Mouse (Mus musculus): ENCODE measurements around the gene Icam1.

The Icam1 gene

GRCm38 (mm10) chr9:21015571-21016130 lies at the start of gene Icam1:
Icam1 (plus strand) TSS chr9:21015985.
- no peak for DNase-seq (ENCODE audit: low read depth, low spot score)

GRCm38 (mm10) chr9:20966008-20966407 lies 49.8 kb upstream of the Icam1 start:
- no peak for DNase-seq (ENCODE audit: low read depth, low spot score)

- DNase-seq (ENCODE audit: low read depth, low spot score) = no peak
Observed at GRCm38 (mm10) chr9:20966747-20967146, 49.0 kb upstream of the Icam1 start.

- DNase-seq (ENCODE audit: low read depth, low spot score) = peak; percentile 45
Observed at GRCm38 (mm10) chr9:20971751-20972140, 44.0 kb upstream of the Icam1 start.

- peak; percentile 71 for DNase-seq (ENCODE audit: low read depth, low spot score)
Observed at GRCm38 (mm10) chr9:20972141-20972992, 43.4 kb upstream of the Icam1 start.

GRCm38 (mm10) chr9:20973001-20973681 lies 42.6 kb upstream of the Icam1 start:
- no peak for DNase-seq (ENCODE audit: low read depth, low spot score)

GRCm38 (mm10) chr9:20973682-20974075 lies 42.1 kb upstream of the Icam1 start:
- no peak for DNase-seq (ENCODE audit: low read depth, low spot score)

- DNase-seq (ENCODE audit: low read depth, low spot score) = peak; percentile 78
Observed at GRCm38 (mm10) chr9:20975431-20976215, 40.2 kb upstream of the Icam1 start.

- DNase-seq (ENCODE audit: low read depth, low spot score) = peak; percentile 94
Observed at GRCm38 (mm10) chr9:20976216-20976960, 39.4 kb upstream of the Icam1 start, which contains the start of gene S1pr2. S1pr2 (minus strand) TSS chr9:20976781.

- no peak for DNase-seq (ENCODE audit: low read depth, low spot score)
Observed at GRCm38 (mm10) chr9:20976961-20977689, 38.7 kb upstream of the Icam1 start.

- DNase-seq (ENCODE audit: low read depth, low spot score) = no peak
Observed at GRCm38 (mm10) chr9:20978409-20979095, 37.2 kb upstream of the Icam1 start.

- DNase-seq (ENCODE audit: low read depth, low spot score) = no peak
Observed at GRCm38 (mm10) chr9:20979181-20979580, 36.6 kb upstream of the Icam1 start.

GRCm38 (mm10) chr9:20979769-20980168 lies 36.0 kb upstream of the Icam1 start:
- no peak for DNase-seq (ENCODE audit: low read depth, low spot score)

GRCm38 (mm10) chr9:20982171-20982570 lies 33.6 kb upstream of the Icam1 start:
- no peak for DNase-seq (ENCODE audit: low read depth, low spot score)

GRCm38 (mm10) chr9:20983169-20983568 lies 32.6 kb upstream of the Icam1 start:
- DNase-seq (ENCODE audit: low read depth, low spot score) = peak; percentile 16

GRCm38 (mm10) chr9:20986952-20987686 lies 28.7 kb upstream of the Icam1 start:
- no peak for DNase-seq (ENCODE audit: low read depth, low spot score)

- DNase-seq (ENCODE audit: low read depth, low spot score) = no peak
Observed at GRCm38 (mm10) chr9:20987953-20988352, 27.8 kb upstream of the Icam1 start.

- DNase-seq (ENCODE audit: low read depth, low spot score) = peak; percentile 36
Observed at GRCm38 (mm10) chr9:20990861-20991260, 24.9 kb upstream of the Icam1 start.

- no peak for DNase-seq (ENCODE audit: low read depth, low spot score)
Observed at GRCm38 (mm10) chr9:20991587-20991986, 24.2 kb upstream of the Icam1 start.
